20 mouse cellular contexts compared by ENCODE assay signal in genomic region chr1:60600682-60601081, GRCm38 (mm10). TPM values are rescaled to one million over a fixed set of nuclear protein-coding genes. Genes with fewer than 3 reads are reported as not detected.
DNase-seq lines count a peak whose midpoint lies in the region; ATAC-seq lines count a peak whose summit lies in the region.
"Had no signal": no experiment of that assay in that cellular context is flagged by ENCODE, and none has a peak within 500 bp of the region (broad histone marks: within the 10 kb centered on the region; RNA-seq: fewer than 3 reads in every experiment).

No protein-coding gene starts in this region.

- intact Hi-C loops in gastrocnemius, postnatal 36 days (cut with DNase I) = no loop called here

- DNase-seq in heart, adult 11 months = peak; percentile 52
- DNase-seq in heart, postnatal 4 days = no peak
- DNase-seq in left cerebral cortex, adult 11 months (ENCODE audit: low spot score) = no peak
- no peak for DNase-seq in gastrocnemius, postnatal 36 days
- DNase-seq: adrenal gland, adult 8-10 months; adrenal gland, postnatal 14 days; adrenal gland, postnatal 36 days; B cell, adult 2 months; cerebellum, adult 11-12 months; cerebellum, adult 2 months; cerebellum, adult 9-10 months; cerebellum, postnatal 10 days; cerebellum, postnatal 36 days had no signal

- ATAC-seq in common myeloid progenitor, adult 5-6 weeks (replicated peaks; ENCODE audit: low read depth, poor library complexity, severe bottlenecking) = peak; percentile 52; the same call in 1 of the 2 replicates
- peak; percentile 44; the same call in 1 of the 2 replicates for ATAC-seq in megakaryocyte, adult 5-6 weeks (ENCODE audit: poor library complexity, severe bottlenecking)
- ATAC-seq: activated CD4-positive, CD25-positive, alpha-beta regulatory T cell, adult 4 months; CD4-positive, CD25-positive, alpha-beta regulatory T cell, adult 4 months; forebrain, embryonic 14.5 days; forebrain, embryonic 16.5 days; Patski had no signal

RNA-seq across cellular contexts. Expression of gene Raph1, which starts 33.8 kb away (rescaled TPM):
- total RNA-seq in heart, postnatal 4 days (2021) = 100 to 1,000 TPM; 147 to 153 TPM
- total RNA-seq in common myeloid progenitor, adult 5-6 weeks (2017) = 1.2 and 4.8 TPM in 2 replicates
- 78.7 and 92.4 TPM in 2 replicates for total RNA-seq in megakaryocyte, adult 5-6 weeks (2015)
- 21.9 and 36.3 TPM in 2 replicates for total RNA-seq in megakaryocyte, adult 5-6 weeks (2017)
- total RNA-seq in gastrocnemius, postnatal 36 days (2021) = 10 to 100 TPM; 17.1 to 21.1 TPM
